Mouse (Mus musculus): ENCODE measurements around the gene Stx12. TPM values are rescaled to one million over a fixed set of nuclear protein-coding genes. Genes with fewer than 3 reads are reported as not detected.

Stx12 gene
- polyA plus RNA-seq, 2 experiments: 54.2 to 65.2 TPM

- H3K36me3 ChIP-seq (ENCODE audit: control insufficient read depth, insufficient read depth, low read length): peaks cover 13% of the 10 kb centered on the region
- H3K27me3 ChIP-seq (ENCODE audit: control insufficient read depth, insufficient read depth, low read length): no peaks in the 10 kb centered on the region
- H3K9me3 ChIP-seq (ENCODE audit: control insufficient read depth, low read length): no peaks in the 10 kb centered on the region
- no peak for TF ChIP-seq POLR2A (IDR thresholded peaks at IDR 0.05; ENCODE audit: borderline replicate concordance, extremely low read depth, insufficient read depth, insufficient read length)
- under 1% methylated on average over 20 of the region's 21 CpGs for WGBS
- peak overlapping the region; percentile 81 for H3K4me2 ChIP-seq (replicated peaks; ENCODE audit: low read depth, low read length, severe bottlenecking)
- peak overlapping the region; percentile 98 for H3K4me3 ChIP-seq (replicated peaks; ENCODE audit: low read length)
- H3K4me1 ChIP-seq (ENCODE audit: control insufficient read depth, insufficient read depth, low read length): peaks cover 14% of the 10 kb centered on the region
- ATAC-seq (ENCODE audit: low FRiP score, low read depth) (no peak), DNase-seq (ENCODE audit: low spot score) (no peak)
- H3K9ac ChIP-seq (ENCODE audit: low read depth, low read length, severe bottlenecking): peak overlapping the region; percentile 93
- H3K27ac ChIP-seq (replicated peaks; ENCODE audit: low read depth, low read length): peak overlapping the region; percentile 77; the same call in 1 of the 2 replicates
These were observed 697 bp downstream of the Stx12 start for GRCm38 (mm10) chr4:132883561-132884063.

GRCm38 (mm10) chr4:132874363-132875097, 9.8 kb downstream of the Stx12 start:
- no peak for TF ChIP-seq POLR2A (IDR thresholded peaks at IDR 0.05; ENCODE audit: borderline replicate concordance, extremely low read depth, insufficient read depth, insufficient read length)
- H3K4me1 ChIP-seq (ENCODE audit: control insufficient read depth, insufficient read depth, low read length): no peaks in the 10 kb centered on the region
- no peak overlapping the region for H3K27ac ChIP-seq (replicated peaks; ENCODE audit: low read depth, low read length)
- no peak overlapping the region for H3K9ac ChIP-seq (ENCODE audit: low read depth, low read length, severe bottlenecking)
- ATAC-seq (ENCODE audit: low FRiP score, low read depth) (no peak), DNase-seq (ENCODE audit: low spot score) (no peak)
- no peak overlapping the region for H3K4me3 ChIP-seq (replicated peaks; ENCODE audit: low read length)
- peaks cover 21% of the 10 kb centered on the region for H3K36me3 ChIP-seq (ENCODE audit: control insufficient read depth, insufficient read depth, low read length)
- WGBS: 86% methylated on average over 7 of the region's 7 CpGs
- no peaks in the 10 kb centered on the region for H3K9me3 ChIP-seq (ENCODE audit: control insufficient read depth, low read length)
- H3K27me3 ChIP-seq (ENCODE audit: control insufficient read depth, insufficient read depth, low read length): no peaks in the 10 kb centered on the region
- no peak overlapping the region for H3K4me2 ChIP-seq (replicated peaks; ENCODE audit: low read depth, low read length, severe bottlenecking)

GRCm38 (mm10) chr4:132873481-132874362, 10.6 kb downstream of the Stx12 start:
- H3K9me3 ChIP-seq (ENCODE audit: control insufficient read depth, low read length): no peaks in the 10 kb centered on the region
- H3K4me1 ChIP-seq (ENCODE audit: control insufficient read depth, insufficient read depth, low read length): no peaks in the 10 kb centered on the region
- H3K27me3 ChIP-seq (ENCODE audit: control insufficient read depth, insufficient read depth, low read length): no peaks in the 10 kb centered on the region
- H3K36me3 ChIP-seq (ENCODE audit: control insufficient read depth, insufficient read depth, low read length): peaks cover 29% of the 10 kb centered on the region
- no peak overlapping the region for H3K9ac ChIP-seq (ENCODE audit: low read depth, low read length, severe bottlenecking)
- H3K4me3 ChIP-seq (replicated peaks; ENCODE audit: low read length): no peak overlapping the region
- ATAC-seq (ENCODE audit: low FRiP score, low read depth): no peak
- no peak for TF ChIP-seq POLR2A (IDR thresholded peaks at IDR 0.05; ENCODE audit: borderline replicate concordance, extremely low read depth, insufficient read depth, insufficient read length)
- no peak overlapping the region for H3K27ac ChIP-seq (replicated peaks; ENCODE audit: low read depth, low read length)
- no peak overlapping the region for H3K4me2 ChIP-seq (replicated peaks; ENCODE audit: low read depth, low read length, severe bottlenecking)
- WGBS: 88% methylated on average over 11 of the region's 11 CpGs
- no peak for DNase-seq (ENCODE audit: low spot score)

GRCm38 (mm10) chr4:132871116-132871515, 13.2 kb downstream of the Stx12 start:
- Histone ChIP-seq H3K4me2 (replicated peaks; ENCODE audit: low read depth, low read length, severe bottlenecking) (no peak overlapping the region), H3K36me3 (ENCODE audit: control insufficient read depth, insufficient read depth, low read length) (peaks cover 55% of the 10 kb centered on the region), H3K9ac (ENCODE audit: low read depth, low read length, severe bottlenecking) (no peak overlapping the region), H3K9me3 (ENCODE audit: control insufficient read depth, low read length) (no peaks in the 10 kb centered on the region), H3K4me3 (replicated peaks; ENCODE audit: low read length) (no peak overlapping the region), H3K27ac (replicated peaks; ENCODE audit: low read depth, low read length) (no peak overlapping the region), H3K27me3 (ENCODE audit: control insufficient read depth, insufficient read depth, low read length) (no peaks in the 10 kb centered on the region), H3K4me1 (ENCODE audit: control insufficient read depth, insufficient read depth, low read length) (no peaks in the 10 kb centered on the region)
- no peak for DNase-seq (ENCODE audit: low spot score)
- TF ChIP-seq POLR2A (IDR thresholded peaks at IDR 0.05; ENCODE audit: borderline replicate concordance, extremely low read depth, insufficient read depth, insufficient read length): no peak
- WGBS: 99% methylated on average over 3 of the region's 3 CpGs
- ATAC-seq (ENCODE audit: low FRiP score, low read depth): no peak

GRCm38 (mm10) chr4:132864856-132865255, 19.5 kb downstream of the Stx12 start:
- no peak overlapping the region for H3K9ac ChIP-seq (ENCODE audit: low read depth, low read length, severe bottlenecking)
- H3K4me2 ChIP-seq (replicated peaks; ENCODE audit: low read depth, low read length, severe bottlenecking): no peak overlapping the region
- no peak for DNase-seq (ENCODE audit: low spot score)
- WGBS: 93% methylated on average over 2 of the region's 2 CpGs
- ATAC-seq (ENCODE audit: low FRiP score, low read depth): no peak
- no peaks in the 10 kb centered on the region for H3K27me3 ChIP-seq (ENCODE audit: control insufficient read depth, insufficient read depth, low read length)
- no peak for TF ChIP-seq POLR2A (IDR thresholded peaks at IDR 0.05; ENCODE audit: borderline replicate concordance, extremely low read depth, insufficient read depth, insufficient read length)
- no peak overlapping the region for H3K27ac ChIP-seq (replicated peaks; ENCODE audit: low read depth, low read length)
- H3K4me3 ChIP-seq (replicated peaks; ENCODE audit: low read length): no peak overlapping the region
- H3K36me3 ChIP-seq (ENCODE audit: control insufficient read depth, insufficient read depth, low read length): peaks cover 88% of the 10 kb centered on the region
- no peaks in the 10 kb centered on the region for H3K4me1 ChIP-seq (ENCODE audit: control insufficient read depth, insufficient read depth, low read length)
- no peaks in the 10 kb centered on the region for H3K9me3 ChIP-seq (ENCODE audit: control insufficient read depth, low read length)

Data from limb, embryonic 14.5 days (tissue).